Mouse (Mus musculus) brain, embryonic 14.5 days (tissue): ENCODE data around the gene Fgf13. TPM values are rescaled to one million over a fixed set of nuclear protein-coding genes. Genes with fewer than 3 reads are reported as not detected.

Experiments
- DNase-seq: peaks from one replicate; pipeline ENCODE4 v3.0.0-alpha.2; 2011; ENCODE audit warnings: low read depth
- CTCF ChIP-seq: fragments of 200-500 bp; IDR thresholded peaks from 2 replicates; pipeline ENCODE4 v1.5.1; 2012; ENCODE audit warnings: inconsistent platforms, mild to moderate bottlenecking, moderate library complexity, borderline replicate concordance; ENCODE audit not compliant: insufficient read depth, insufficient read length; ENCODE audit errors: extremely low read depth
- POLR2A ChIP-seq: fragments of 200-500 bp; IDR thresholded peaks from 2 replicates; pipeline ENCODE4 v1.6.1; 2012; ENCODE audit warnings: mild to moderate bottlenecking, inconsistent platforms, borderline replicate concordance; ENCODE audit not compliant: poor library complexity, insufficient read depth, insufficient read length, severe bottlenecking; ENCODE audit errors: extremely low read depth
- polyA plus RNA-seq: library from polyadenylated mRNA; depleted of rRNA; stranded (reverse); fragments of >200 nt; gene quantifications from 2 replicates; pipeline ENCODE4 v1.2.3, GENCODE M21; 2012

Gene Fgf13
- polyA plus RNA-seq, 1 experiment: 126 TPM

DNA sequence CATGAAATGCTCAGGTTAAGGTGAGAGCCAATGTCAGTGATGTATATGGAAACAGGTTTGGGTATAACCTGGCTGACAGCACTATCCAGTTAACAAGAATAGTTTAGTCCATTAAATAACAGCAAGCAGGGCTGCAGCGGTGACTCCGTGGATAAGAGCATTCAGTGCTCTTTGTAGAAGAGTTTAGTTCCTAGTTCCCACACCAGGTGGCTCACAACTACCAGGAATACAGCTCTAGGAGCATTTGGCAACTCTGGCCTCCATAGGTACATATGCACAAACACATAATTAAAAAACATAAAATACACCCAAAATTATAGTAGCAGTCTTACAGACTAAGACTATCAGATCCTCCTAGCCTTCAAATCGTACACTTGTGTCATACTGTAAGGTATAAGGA, 390.2 kb downstream of the Fgf13 start:
- TF ChIP-seq CTCF: no peak; the same call in 1 of the 2 replicates
- no peak for TF ChIP-seq POLR2A
- peak; percentile 50 for DNase-seq

DNA sequence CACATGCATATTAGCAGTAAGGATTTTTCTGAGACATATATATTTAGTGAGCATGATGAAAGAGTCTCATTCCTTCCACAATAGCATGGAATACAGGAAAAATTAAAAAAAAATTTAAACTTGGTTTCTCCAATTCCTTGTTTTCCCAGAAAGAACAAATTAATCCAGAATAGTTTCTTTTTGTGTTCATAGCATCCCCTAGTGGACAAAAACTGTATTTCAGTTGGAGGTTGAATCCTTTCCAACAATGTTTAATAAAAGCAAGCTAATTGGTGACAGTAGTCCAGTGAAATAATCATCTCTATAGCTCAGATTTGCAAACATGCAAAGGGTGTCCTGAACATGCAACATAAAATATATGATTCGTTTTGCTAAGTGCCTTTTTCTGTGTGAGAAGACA, 395.7 kb downstream of the Fgf13 start:
- TF ChIP-seq POLR2A (no peak), CTCF (no peak)
- DNase-seq: peak; percentile 56

DNA sequence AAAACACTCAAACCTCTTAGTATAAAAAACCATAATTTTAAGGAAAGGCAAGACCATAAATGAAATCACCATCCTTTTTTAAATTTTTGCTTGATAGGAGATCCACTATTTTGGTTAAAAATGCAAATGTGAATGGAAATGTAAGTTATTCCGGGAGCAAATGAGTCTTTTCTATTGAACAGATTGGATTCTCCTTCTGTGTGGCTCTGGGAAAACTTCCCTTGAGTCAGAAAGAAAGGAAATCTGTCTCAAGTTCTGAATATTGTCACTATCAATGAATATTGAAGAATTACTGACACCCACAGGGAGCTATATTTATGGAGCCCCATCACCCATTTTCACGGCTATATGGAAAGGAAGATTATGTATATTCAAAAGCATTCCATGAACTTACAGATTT, 401.1 kb downstream of the Fgf13 start:
- DNase-seq: no peak
- TF ChIP-seq CTCF (no peak), POLR2A (no peak)

DNA sequence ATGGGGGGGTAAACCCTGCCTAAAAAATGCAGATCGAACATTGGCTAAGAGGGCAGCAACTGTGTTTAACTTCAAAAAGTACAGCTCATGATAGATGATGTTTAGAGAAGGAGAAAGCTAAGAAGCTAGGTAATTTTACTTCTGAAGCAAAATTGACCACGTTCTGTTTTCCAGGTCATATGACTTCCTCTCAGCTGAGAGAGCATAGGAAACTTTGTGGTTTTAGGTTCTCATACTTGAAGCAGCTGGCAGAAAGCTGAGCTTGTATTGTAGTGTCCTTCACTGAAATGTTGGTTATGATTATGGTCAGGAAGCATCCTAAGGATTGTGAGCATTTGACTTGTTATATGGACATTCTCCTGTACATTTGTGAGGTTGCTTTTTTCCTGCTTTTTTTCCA, 425.9 kb downstream of the Fgf13 start:
- TF ChIP-seq CTCF (no peak), POLR2A (no peak)
- DNase-seq: no peak

DNA sequence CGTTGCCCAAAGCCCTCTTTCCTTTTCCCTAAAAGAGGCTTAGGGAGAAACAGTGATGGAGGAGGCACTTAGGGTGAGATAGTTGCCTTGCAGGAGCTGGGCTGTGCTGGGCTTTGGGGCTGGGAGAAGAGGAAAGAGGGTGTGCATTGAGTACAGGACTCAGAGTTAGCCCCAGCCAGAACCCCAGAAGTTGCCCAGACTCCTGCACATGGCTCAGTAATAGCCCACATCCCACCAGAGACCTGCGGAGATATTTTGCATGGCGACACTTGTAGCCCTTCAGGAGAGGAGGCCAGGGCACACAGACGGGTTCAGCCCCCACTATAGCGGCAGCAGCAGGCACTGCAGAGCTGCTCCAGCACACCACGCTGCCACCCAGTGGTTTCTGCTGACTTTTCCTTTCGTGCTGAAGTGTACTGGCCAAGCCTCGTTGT, 432.9 kb downstream of the Fgf13 start:
- DNase-seq: peak; percentile 85
- TF ChIP-seq POLR2A: no peak
- peak; percentile 73 for TF ChIP-seq CTCF

DNA sequence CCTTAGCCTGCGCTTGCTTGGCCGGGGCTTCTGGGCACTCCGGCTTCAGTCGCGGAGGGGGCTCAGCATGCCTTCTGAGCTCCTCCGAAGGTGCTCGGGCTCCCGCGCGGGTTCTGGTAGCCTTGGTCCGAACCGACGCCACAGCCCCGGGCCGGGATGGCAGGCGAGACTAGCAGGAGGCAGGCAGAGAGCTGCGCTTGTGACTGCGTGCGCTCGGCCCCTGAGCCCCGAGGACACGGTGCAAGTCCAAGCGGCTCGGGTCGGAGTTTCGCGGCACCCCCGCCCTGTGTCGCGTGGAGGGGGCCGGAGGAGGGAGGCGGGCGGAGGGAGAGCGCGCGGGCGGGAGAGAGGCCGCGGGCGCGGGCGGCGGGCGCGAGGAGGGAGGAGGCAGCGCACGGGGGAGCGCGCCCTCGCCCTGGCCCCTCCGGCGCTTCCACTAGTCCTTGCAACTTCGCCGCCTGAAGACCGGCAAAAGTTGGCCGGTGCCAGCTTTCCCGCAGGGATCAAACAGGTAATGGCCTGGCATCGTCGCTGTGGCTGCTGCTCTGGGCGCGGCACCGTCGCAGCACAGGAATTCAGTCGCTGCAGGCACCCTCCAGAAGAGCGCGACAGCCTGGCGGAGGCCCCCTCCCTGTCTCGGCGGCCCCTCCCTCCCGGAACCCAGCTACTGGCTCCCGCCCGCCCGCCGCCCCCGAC, 433.6 kb downstream of the Fgf13 start:
- peak; percentile 56 for DNase-seq
- TF ChIP-seq POLR2A: no peak
- TF ChIP-seq CTCF: no peak

DNA sequence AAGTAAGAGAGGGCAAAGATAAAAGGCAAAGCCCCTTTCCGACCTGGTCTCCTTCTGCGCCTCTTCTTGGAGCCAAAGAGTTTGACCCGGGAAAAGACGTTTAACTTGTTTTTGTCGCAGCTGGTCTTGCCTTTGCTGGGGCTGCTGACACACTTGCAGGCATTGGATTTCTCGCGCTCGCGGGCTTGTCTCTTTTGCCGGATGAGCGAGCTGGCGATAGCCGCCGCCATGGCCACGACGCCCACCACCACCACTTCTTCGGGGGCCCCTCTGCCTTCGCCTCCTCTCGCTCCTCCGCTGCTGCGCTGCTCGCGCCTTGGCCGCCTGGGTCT, 434.1 kb downstream of the Fgf13 start:
- TF ChIP-seq CTCF (no peak), POLR2A (no peak)
- no peak for DNase-seq

DNA sequence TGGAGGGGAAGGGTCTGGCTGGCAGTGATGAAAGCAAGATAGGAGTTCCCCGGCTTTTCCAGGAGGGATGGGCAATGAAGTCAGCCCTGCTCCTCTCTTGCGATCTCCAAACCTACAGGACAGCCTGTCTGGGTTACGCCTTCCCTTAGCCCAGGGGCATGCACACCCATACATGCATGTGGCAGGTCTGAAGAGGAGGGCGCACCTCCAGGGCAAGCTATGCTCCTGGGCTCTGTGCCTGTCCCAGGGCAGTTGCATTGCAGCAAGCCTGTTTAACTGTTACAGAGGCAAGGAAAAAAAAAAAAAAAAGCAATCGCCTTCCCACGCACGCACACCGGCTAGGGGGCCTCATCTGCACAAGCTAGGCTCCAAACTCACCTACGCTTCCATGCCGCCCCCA, 434.5 kb downstream of the Fgf13 start:
- peak; percentile 61 for DNase-seq
- TF ChIP-seq CTCF (no peak), POLR2A (no peak)

DNA sequence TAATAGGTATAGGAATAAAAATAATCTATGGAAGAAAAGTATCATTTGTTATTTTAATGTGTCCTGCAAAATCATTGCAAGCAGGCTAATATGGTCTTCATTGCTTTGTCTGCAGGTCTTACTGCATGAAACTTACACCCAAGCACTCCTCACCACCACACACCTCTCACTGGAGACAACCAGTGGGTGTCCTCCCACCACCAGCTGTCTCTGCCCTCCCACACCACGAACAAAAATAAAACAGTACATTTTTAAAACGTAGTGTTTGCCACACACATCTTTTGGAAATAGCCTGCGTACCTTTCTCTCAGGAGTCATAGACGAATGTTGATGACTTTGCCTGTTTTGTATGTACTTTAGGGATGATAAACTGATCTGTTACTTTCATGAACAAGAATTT, 441.2 kb downstream of the Fgf13 start:
- TF ChIP-seq POLR2A: no peak
- TF ChIP-seq CTCF: no peak
- no peak for DNase-seq

DNA sequence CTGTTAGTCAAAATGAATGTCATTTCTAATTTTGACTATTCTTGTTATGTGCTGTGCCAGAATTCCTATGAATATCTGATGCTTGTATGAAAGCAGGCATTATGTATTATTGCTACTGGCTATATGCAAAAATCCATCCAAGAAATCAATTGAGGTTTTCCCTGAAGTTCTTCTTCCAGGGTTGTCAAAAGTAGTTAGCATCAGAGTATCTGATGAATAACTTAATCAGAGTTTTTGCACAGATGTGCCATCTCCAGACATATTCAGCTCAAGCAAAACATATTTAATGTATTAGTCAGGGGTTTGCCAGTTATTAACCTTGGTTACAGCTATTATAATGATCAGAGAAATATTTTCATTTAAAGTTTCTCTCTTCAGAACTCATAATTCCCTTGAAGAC, 454.7 kb downstream of the Fgf13 start:
- DNase-seq: peak; percentile 2
- TF ChIP-seq POLR2A: no peak
- TF ChIP-seq CTCF: no peak

DNA sequence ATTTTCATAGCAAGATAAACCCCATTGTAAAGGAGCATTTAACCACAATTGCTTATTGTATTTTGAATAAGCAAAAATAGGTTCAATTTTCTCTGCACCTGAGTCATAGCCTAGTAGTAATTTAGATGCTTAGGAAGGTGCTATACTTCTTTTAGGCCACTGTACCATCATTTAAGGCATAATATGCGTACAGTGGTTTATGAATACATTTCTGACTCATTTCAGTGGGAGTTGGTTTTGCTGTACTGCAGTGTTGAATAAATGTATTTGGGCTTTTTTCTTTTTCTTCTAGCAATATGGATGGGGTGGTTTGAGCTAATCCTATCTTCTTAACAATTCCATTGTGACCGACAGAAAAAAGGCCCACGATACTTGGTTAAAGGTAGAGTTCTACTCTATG, 481.9 kb downstream of the Fgf13 start:
- TF ChIP-seq CTCF: no peak
- no peak for TF ChIP-seq POLR2A
- DNase-seq: no peak

DNA sequence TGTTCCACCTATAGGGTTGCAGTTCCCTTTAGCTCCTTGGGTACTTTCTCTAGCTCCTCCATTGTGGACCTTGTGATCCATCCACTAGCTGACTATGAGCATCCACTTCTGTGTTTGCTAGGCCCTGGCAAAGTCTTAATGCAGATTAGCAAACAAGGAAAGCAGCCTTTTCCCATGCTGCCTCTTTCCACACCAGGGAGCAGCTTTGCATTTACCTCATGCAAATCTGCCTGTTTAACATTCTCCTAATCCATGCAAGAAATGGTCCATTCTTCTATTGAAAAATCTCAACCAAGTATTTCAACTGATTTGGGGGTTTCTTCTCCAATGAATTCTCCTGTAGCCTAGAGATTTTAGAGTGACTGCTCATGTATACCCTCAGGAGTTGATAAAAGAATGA, 487.4 kb downstream of the Fgf13 start:
- no peak for TF ChIP-seq POLR2A
- no peak for TF ChIP-seq CTCF
- peak; percentile 61 for DNase-seq

DNA sequence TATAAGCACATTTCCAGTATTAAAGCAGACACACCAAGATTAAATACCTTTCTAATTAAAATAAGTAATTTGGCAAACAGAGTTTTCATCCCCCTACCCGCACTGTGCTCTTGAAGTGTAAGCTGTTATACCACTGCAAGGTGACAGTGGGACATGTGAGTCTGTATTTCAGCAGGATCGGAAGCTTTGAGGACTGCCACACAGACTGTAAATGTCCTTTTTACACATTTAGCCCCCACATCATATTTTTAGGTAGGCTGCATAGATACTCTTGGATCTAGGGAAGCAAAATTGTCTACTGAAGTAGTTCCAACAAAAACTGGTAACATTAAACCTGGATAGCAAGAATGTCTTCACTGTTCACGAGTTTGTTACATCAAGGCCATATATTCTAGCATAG, 495.8 kb downstream of the Fgf13 start:
- TF ChIP-seq POLR2A (no peak), CTCF (no peak)
- no peak for DNase-seq

DNA sequence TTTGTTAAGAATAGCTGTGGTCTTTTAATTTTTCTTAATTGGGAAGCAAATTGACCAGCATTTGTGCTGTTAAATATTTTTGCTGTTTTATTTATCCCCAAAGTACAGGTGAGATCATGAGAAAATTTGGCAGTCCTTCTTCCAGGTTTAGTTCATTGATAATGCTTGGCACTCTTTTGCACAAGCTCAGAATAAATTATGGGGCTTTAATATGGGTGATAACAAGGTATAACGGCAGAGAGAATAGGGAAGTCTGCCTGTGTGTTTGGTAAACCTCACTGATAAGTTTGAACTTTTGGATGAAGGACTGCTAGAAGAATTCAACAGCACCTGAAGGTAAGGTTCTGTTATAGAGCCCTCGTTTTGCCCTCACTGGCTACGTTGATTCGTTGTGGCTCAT, 504.7 kb downstream of the Fgf13 start:
- no peak for TF ChIP-seq POLR2A
- TF ChIP-seq CTCF: no peak
- DNase-seq: no peak
